Mouse (Mus musculus) activated CD4-positive, CD25-positive, alpha-beta regulatory T cell, adult 9 weeks (primary cell): Measurements from ENCODE around the gene Cramp1l. TPM values are rescaled to one million over a fixed set of nuclear protein-coding genes. Genes with fewer than 3 reads are reported as not detected.

Source experiments
- polyA plus RNA-seq: library from polyadenylated mRNA; unstranded; fragments of 100-300 nt; shearing (Covaris generic); gene quantifications from one replicate; pipeline ENCODE4 v1.2.1, GENCODE M21; 2017

Gene Cramp1l
- polyA plus RNA-seq = 6.3 TPM

DNA sequence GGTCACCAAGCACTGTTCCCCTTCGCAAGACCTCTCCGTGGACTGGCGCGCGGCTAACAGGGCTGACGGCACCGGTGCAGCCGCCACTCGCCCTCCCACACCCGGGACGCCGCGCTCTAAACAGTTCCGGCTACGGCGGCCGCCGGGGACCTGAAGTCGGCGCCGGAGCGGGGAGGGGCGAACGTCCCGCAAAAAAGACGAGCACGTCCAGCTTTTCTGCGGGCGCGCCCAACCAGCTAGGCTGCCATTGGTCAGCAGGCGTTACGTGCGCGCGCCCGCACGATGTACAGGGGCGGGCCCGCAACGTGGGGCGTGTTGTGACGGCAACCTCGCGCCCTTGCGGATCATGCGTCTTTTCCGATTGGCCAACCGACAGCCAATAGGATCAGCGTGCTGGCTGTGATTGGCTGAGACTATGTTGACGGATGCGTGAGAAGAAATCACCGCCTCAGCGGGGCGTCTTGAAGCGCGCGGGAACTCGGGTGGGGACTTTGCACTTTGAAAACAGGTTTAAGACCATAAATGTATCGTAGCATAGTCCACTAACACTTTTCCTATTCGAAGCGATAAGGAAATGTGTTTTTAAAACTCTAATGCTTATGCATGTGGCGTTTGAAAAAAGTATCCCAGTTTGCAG, at the start of gene Cramp1l, which contains the start of gene Ift140:
Cramp1l (minus strand) TSS at position 134 of the 637 bp plus-strand sequence.
Ift140 (plus strand) TSS at position 431 of the 637 bp plus-strand sequence.

DNA sequence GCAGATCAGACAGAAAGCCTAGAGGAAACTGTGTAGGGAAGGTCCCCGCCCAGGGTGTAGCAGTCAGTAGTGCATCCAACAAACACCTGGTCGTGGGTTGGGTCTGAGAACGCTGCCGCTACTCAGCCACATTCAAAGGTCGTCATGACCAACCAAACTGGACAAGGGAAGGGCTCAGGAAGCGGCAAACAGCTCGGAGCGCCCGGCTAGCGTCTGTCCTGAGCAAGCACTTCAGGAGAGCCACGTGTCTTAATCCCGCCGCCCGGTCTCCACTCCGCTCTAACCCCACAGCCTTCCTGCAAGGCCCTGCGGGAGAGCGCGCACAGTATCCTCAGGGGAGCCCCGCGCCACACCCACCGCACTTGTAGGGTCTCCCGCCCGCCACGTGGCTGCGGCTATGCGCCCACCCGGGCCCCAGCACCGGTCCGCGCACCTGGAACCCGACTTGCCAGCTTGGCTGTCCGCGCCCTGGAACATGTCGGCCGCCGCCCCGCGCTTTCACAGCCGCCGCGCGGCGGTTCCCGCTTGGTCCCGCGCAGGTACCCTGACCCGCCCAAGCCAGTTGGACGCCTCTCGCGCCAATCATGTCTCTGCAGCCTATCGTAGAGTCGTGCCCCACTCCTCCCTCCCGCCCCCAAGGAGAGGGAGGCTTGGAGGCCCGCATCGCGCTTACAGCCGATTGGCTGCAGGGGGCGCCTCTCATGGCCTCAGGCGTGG, 55.3 kb downstream of the Cramp1l start, which contains the start of gene Jpt2:
Jpt2 (minus strand) TSS at position 555 of the 717 bp plus-strand sequence.

DNA sequence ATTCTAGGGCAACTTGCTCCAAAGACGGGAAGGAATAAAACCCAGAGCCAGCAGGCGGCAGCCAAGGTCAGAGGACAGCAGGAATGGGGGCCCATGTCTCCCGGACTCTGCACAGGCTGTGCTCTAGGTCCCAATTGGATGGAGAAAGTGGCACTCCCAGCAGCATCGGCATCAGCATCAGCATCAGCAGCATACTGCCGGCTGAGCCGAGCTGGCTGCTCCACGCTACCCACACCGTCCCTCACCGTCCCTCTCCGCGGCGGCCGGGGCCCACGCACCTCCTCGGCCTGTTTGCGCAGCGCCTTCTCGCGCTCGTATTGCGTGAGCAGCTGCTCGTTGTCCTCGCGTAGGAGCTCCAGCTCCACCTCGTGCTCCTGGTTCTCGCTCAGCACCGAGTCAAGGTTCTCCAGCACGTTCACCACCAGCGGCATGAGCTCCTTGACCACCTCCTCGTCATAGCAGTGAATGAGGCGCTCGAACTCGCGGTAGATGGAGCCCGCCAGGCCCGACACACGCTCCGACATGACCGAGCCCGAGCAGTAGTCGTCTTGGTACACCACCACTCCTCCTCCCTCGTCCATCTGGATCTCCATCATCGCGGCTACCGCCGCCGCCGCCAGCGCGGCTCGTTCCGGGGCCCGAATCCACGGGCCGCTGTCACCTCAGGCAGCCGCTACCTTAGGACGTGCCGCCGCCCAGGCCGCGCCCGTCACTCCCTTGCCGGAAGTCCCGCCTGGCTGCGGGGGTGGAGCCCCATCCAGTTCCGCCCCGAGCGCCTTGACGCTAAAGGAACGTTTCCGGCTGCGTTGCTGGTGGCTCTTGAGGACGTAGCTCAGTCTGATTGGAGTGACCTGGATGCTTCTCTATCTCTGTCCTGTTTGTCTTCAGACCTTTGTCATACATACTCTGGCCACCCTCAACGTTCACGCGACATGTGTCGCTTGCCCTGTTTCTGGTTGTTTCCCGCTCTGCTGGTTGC, 79.0 kb downstream of the Cramp1l start, which contains the start of gene Mapk8ip3:
Mapk8ip3 (minus strand) TSS at position 719 of the 979 bp plus-strand sequence.

Other genes with a start within 250 kb of the Cramp1l start
- not detected for gene Meiob, start 211.5 kb downstream of the Cramp1l start, polyA plus RNA-seq
- gene Hagh, start 175.6 kb downstream of the Cramp1l start, polyA plus RNA-seq = 43.5 TPM
- 2.6 TPM for gene Fahd1, start 165.4 kb downstream of the Cramp1l start, polyA plus RNA-seq
- gene Igfals, start 149.8 kb downstream of the Cramp1l start, polyA plus RNA-seq = not detected
- gene Nubp2, start 129.4 kb downstream of the Cramp1l start, polyA plus RNA-seq = 111 TPM
- gene Spsb3, start 129.1 kb downstream of the Cramp1l start, polyA plus RNA-seq = 58.7 TPM
- gene Eme2, start 120.7 kb downstream of the Cramp1l start, polyA plus RNA-seq = 53.5 TPM
- gene Mrps34, start 120.7 kb downstream of the Cramp1l start, polyA plus RNA-seq = 46.4 TPM
- 67.3 TPM for gene Nme3, start 119.3 kb downstream of the Cramp1l start, polyA plus RNA-seq
- gene Mapk8ip3, start 78.8 kb downstream of the Cramp1l start, polyA plus RNA-seq = 60.4 TPM
- gene Jpt2, start 55.1 kb downstream of the Cramp1l start, polyA plus RNA-seq = 38.0 TPM
- 26.8 TPM for gene Ift140, start 297 bp upstream of the Cramp1l start, polyA plus RNA-seq
- gene Tmem204, start 67.8 kb upstream of the Cramp1l start, polyA plus RNA-seq = 0.98 TPM
- gene Telo2, start 100.2 kb upstream of the Cramp1l start, polyA plus RNA-seq = 24.8 TPM
- gene Ptx4, start 105.0 kb upstream of the Cramp1l start, polyA plus RNA-seq = not detected
- gene Clcn7, start 117.6 kb upstream of the Cramp1l start, polyA plus RNA-seq = 41.9 TPM
- not detected for gene Ccdc154, start 146.7 kb upstream of the Cramp1l start, polyA plus RNA-seq
- not detected for gene Gm38655, start 159.7 kb upstream of the Cramp1l start, polyA plus RNA-seq
- 26.0 TPM for gene BC003965, start 168.8 kb upstream of the Cramp1l start, polyA plus RNA-seq
- gene Unkl, start 172.6 kb upstream of the Cramp1l start, polyA plus RNA-seq = 46.6 TPM
- 89.9 TPM for gene Gnptg, start 224.3 kb upstream of the Cramp1l start, polyA plus RNA-seq
- 45.3 TPM for gene Tsr3, start 224.4 kb upstream of the Cramp1l start, polyA plus RNA-seq
- gene Baiap3, start 240.6 kb upstream of the Cramp1l start, polyA plus RNA-seq = 42.3 TPM